Mouse (Mus musculus) left cerebral cortex, postnatal 10 days (tissue): Measurements from ENCODE around the gene Cep164. TPM values are rescaled to one million over a fixed set of nuclear protein-coding genes. Genes with fewer than 3 reads are reported as not detected.

Experiments used
- DNase-seq, 2 experiments: peaks; one replicate each; pipeline ENCODE4 v3.0.0; 2021 to 2022; ENCODE audit warnings: low spot score in 2 of 2, mixed read lengths in 1 of 2; ENCODE audit errors: extremely low spot score in 1 of 2
- intact Hi-C: fragments of 180-260 bp; cut with DNase I; formaldehyde crosslinking; loops from one replicate; pipeline ENCODE4 v1.15.1; 2025
- total RNA-seq, 2 experiments: library from RNA; stranded (reverse); gene quantifications; 2 replicates each; pipeline ENCODE4 v1.2.3; 2021

The Cep164 gene
- total RNA-seq, 2 experiments from 2014 or later = 20.5 to 22.2 TPM

DNA sequence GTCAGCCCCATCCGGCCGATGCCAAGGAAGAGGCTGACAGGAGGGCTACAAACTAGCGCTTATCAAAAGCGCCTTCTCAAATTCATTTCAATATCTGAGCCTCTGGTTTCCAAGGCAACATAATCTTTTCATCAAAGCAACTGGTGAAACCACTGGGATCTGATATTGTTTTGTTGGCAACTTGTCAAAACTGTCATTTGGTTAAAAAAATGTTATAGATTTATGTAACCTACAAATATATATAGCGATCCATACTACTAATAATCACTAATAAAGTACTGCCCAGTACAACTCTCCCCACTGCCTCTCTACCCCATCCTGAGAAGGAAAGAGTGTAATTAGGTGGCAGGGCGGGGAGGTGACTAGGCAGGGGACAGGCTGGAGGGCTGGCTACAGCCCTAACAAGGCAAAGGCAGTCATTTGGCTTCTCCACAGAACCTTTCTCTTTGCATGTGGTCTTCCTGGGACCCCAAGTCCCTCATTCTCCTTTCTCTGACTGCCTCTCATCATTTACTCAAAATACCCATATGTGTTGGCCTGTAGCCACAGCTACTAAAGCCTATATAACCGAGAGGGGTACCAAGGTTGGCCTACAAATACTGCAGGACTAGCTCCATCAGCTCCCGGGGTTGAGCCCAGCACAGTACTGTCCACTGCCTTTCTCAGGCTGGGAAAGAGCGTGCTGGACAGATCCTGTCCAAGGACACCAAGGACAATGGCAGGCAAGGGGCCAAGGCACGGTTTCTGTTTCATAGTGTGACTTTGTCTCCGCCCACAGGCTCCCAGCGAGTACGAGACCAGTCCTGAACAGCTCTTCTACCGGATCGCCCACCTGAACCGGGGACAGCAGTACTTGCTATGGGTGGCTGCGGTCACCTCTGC is 88.5 kb downstream of the Cep164 start:
- intact Hi-C loops = no loop called here
- peak in 1 of 2 experiments; percentile 69 for DNase-seq

DNA sequence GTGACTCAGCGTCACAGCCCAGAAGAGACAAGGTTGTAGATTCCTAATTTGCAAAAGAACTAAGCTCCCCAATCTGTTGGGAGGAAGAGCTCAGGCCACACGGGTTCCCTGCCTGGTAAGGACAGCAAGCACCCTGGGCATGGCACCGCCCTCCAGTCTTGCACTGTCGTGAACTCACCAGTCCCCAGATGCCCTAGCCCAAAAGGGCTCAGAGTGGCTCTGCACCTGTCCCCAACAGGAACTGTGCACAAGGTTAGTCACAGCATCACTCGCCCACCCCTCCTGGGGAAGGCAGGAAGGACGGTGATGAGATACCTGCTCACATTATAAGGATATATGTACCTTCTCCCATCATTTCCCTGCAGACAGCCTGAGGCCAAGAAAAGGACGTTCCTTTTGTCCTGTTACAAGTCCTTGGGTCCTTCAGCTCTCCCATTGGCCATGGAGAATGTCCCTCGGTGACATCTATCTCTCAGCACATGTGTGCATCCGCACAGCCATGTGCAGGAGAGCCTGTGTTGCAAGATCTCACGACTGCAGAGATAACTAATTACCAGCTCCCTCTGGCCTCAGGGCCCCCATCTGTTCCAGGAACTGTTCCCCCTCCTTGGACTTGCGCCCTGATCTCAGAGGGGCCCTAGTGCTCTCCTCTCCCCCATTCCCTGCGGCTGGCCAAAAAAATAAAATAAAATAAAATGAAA is 89.3 kb downstream of the Cep164 start:
- intact Hi-C loops = no loop called here
- DNase-seq = no peak

DNA sequence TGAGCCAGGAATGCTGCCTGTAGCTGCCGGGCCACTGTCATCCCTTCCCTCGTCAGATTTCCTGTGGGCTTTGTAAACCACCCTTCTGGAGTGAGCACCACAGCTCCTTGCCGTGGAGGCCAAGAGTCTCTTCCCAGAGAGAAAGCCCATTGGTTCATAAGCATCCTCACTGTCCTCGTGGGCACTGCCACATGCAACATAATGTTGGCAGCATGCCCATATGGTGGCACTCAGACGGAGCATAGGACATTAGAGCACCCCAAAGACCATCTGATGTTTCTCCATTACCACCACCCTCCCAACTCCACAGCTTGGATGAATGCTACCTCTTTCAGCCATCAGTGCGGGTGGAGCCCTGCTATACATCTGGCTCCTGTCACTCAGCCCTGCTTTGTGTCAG is 95.2 kb downstream of the Cep164 start:
- intact Hi-C loops = no loop called here
- DNase-seq = no peak

DNA sequence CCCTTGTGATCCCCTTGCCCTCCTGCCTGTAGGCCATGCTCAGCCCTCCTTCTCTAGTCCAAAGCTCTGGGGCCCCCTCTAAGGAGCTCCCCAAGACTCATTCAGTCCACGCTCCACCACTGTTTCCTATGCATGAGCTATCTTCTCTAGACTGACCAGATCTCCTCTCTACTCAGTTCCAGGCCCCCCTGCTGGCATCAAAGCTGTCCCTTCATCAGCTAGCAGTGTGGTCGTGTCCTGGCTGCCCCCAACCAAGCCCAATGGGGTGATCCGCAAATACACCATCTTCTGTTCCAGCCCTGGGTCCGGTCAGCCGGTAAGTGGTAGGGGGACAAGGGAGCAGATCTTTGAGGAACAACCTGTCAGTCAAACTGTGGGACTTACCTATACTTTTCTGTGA is 96.6 kb downstream of the Cep164 start:
- no peak for DNase-seq
- intact Hi-C loops = no loop called here

DNA sequence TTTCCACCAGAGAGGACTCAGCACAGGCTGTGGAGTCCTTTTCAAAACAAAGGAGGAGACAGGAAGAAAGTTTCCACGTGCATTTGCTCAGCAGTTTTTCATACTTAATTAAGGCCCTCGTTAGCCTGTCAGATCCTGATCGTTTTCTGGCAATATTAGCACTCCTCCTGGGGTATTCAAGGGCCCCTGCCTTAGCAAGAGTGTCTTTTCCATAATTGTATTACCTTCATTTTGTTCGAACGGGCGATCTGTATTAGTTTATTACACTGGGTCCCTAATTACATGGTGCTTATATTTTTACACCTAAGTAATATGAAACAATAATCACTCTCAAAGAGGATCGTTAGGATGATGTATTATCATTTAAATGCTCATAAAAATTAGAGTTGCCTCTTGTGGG is 108.5 kb downstream of the Cep164 start:
- intact Hi-C loops = no loop called here
- no peak for DNase-seq

Other genes starting within 250 kb of the Cep164 start
- gene Bace1, start 9.9 kb upstream of the Cep164 start, total RNA-seq = 100 to 1,000 TPM; 111 to 114 TPM
- 10 to 100 TPM; 26.2 to 26.6 TPM for gene Pcsk7, start 77.8 kb upstream of the Cep164 start, total RNA-seq
- 10 to 100 TPM; 73.9 to 76.4 TPM for gene Rnf214, start 78.2 kb upstream of the Cep164 start, total RNA-seq
- gene Tagln, start 107.4 kb upstream of the Cep164 start, total RNA-seq = 10 to 100 TPM in 1 of 2 experiments, 1 to 10 TPM in 1; 9.7 to 11.1 TPM
- 100 to 1,000 TPM; 104 to 115 TPM for gene Sidt2, start 126.6 kb upstream of the Cep164 start, total RNA-seq
- 100 to 1,000 TPM; 223 to 224 TPM for gene Pafah1b2, start 184.0 kb upstream of the Cep164 start, total RNA-seq
- 10 to 100 TPM; 77.0 to 82.3 TPM for gene Sik3, start 184.1 kb upstream of the Cep164 start, total RNA-seq